Mouse (Mus musculus) layer of hippocampus, adult 9-10 months (tissue): ENCODE data around the gene Phf12.

ENCODE experiments used
- DNase-seq: peaks from one replicate; pipeline ENCODE4 v3.0.0; 2022; ENCODE audit warnings: low spot score

Phf12 gene

GRCm38 (mm10) chr11:78073577-78074276 is 91.2 kb downstream of the Phf12 start:
- DNase-seq, result no peak

- no peak for DNase-seq
Measured at GRCm38 (mm10) chr11:78074277-78074652, 91.7 kb downstream of the Phf12 start.

GRCm38 (mm10) chr11:78074666-78075065 is 92.1 kb downstream of the Phf12 start:
- DNase-seq, result no peak
